Mouse (Mus musculus): ENCODE measurements around the gene 4932414N04Rik. TPM values are rescaled to one million over a fixed set of nuclear protein-coding genes. Genes with fewer than 3 reads are reported as not detected.

4932414N04Rik gene
- total and polyA plus RNA-seq, 2 experiments from 2014 or later: not detected

GRCm38 (mm10) chr2:68797106-68797505 lies 140.8 kb downstream of the 4932414N04Rik start:
- Histone ChIP-seq H3K9ac (replicated peaks; ENCODE audit: low read length, poor library complexity, severe bottlenecking) (no peak overlapping the region), H3K27me3 (ENCODE audit: insufficient read depth, low read length) (no peaks in the 10 kb centered on the region), H3K4me1 (ENCODE audit: insufficient read depth, low read length) (peaks cover 4% of the 10 kb centered on the region; the same call in 1 of the 2 replicates), H3K27ac (ENCODE audit: low read depth, low read length) (no peak overlapping the region), H3K4me3 (ENCODE audit: low read depth, low read length) (no peak overlapping the region), H3K36me3 (ENCODE audit: insufficient read depth, low read length) (no peaks in the 10 kb centered on the region), H3K9me3 (ENCODE audit: low read length) (no peaks in the 10 kb centered on the region), H3K4me2 (ENCODE audit: low read depth, low read length, poor library complexity, severe bottlenecking) (no peak overlapping the region)
- DNase-seq (ENCODE audit: low spot score) (no peak), ATAC-seq (ENCODE audit: low FRiP score) (no peak)
- no peak for TF ChIP-seq CTCF (IDR thresholded peaks at IDR 0.05)
- WGBS: 71% methylated on average over 4 of the region's 4 CpGs

Other genes with a start within 250 kb of the 4932414N04Rik start
- gene Stk39, start 184.2 kb upstream of the 4932414N04Rik start, total RNA-seq (2014; rRNA removed): 33.9 and 37.9 TPM in 2 replicates
- 20.9 and 23.4 TPM in 2 replicates for gene Stk39, start 184.2 kb upstream of the 4932414N04Rik start, polyA plus RNA-seq (2015; fragmentation: Nextera tagmentation; extraction: Ambion mirVana)
- not detected in 2 replicates for gene 4933409G03Rik, start 74.1 kb upstream of the 4932414N04Rik start, total RNA-seq (2014; rRNA removed)
- gene 4933409G03Rik, start 74.1 kb upstream of the 4932414N04Rik start, polyA plus RNA-seq (2015; fragmentation: Nextera tagmentation; extraction: Ambion mirVana): not detected in 2 replicates
- gene Cers6, start 205.0 kb downstream of the 4932414N04Rik start, total RNA-seq (2014; rRNA removed): 57.1 and 71.0 TPM in 2 replicates
- 24.9 and 29.8 TPM in 2 replicates for gene Cers6, start 205.0 kb downstream of the 4932414N04Rik start, polyA plus RNA-seq (2015; fragmentation: Nextera tagmentation; extraction: Ambion mirVana)

All from midbrain, postnatal 0 days (tissue).